Mouse (Mus musculus) testis, adult 2 months (tissue): Measurements from ENCODE around the gene Myl3.

Experiments
- CTCF ChIP-seq: fragments of 200-500 bp; IDR thresholded peaks from 2 replicates; pipeline ENCODE4 v1.5.1; 2012; ENCODE audit warnings: low read depth, mild to moderate bottlenecking, inconsistent platforms, low read length, moderate library complexity; ENCODE audit not compliant: control insufficient read depth, insufficient read depth, insufficient replicate concordance
- POLR2A ChIP-seq: fragments of 200-500 bp; IDR thresholded peaks from 2 replicates; pipeline ENCODE4 v1.6.1; 2012; ENCODE audit warnings: low read depth, mild to moderate bottlenecking, inconsistent platforms, low read length, moderate library complexity; ENCODE audit not compliant: control insufficient read depth

DNA sequence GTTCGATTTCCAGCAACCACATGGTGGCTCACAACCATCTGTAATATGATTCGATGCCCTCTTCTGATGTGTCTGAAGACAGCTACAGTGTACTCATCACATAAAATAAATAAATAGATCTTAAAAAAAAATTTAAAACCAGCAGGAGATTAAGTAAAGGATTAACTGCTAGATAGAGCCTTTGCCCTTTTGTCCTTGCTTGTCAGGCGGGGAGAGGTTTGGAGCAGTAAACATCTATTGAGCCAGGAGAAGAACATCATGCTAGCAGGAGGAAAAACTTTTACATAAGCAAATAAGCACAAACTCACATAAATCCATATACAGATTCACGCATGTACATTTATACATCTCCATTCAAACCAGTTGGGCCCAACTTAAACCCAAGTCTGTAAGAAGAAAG, 29.1 kb upstream of the Myl3 start:
- TF ChIP-seq POLR2A (no peak), CTCF (no peak)
